8 mouse cellular contexts compared by ENCODE assay signal in genomic region chr5:121204132-121205089, GRCm38 (mm10). TPM values are rescaled to one million over a fixed set of nuclear protein-coding genes. Genes with fewer than 3 reads are reported as not detected.
DNase-seq lines count a peak whose midpoint lies in the region; ATAC-seq lines count a peak whose summit lies in the region.

Gene Rpl6 (plus strand): TSS chr5:121204481.

- H3K9me3 ChIP-seq in embryonic facial prominence, embryonic 12.5 days: no peaks in the 10 kb centered on the region
- no peaks in the 10 kb centered on the region for H3K9me3 ChIP-seq in limb, embryonic 11.5 days (ENCODE audit: control insufficient read depth, low read length)
- no peaks in the 10 kb centered on the region for H3K9me3 ChIP-seq in midbrain, embryonic 13.5 days

- peak within 1 kb of the TSS; percentile 98 for H3K4me3 ChIP-seq in embryonic facial prominence, embryonic 12.5 days
- H3K4me3 ChIP-seq in limb, embryonic 11.5 days (ENCODE audit: low read depth, low read length): peak within 1 kb of the TSS; percentile 91
- H3K4me3 ChIP-seq in midbrain, embryonic 13.5 days (replicated peaks): peak within 1 kb of the TSS; percentile 97

- peak within 1 kb of the TSS; percentile 99 for H3K9ac ChIP-seq in embryonic facial prominence, embryonic 12.5 days
- H3K9ac ChIP-seq in limb, embryonic 11.5 days (ENCODE audit: low read length): peak within 1 kb of the TSS; percentile 99
- H3K9ac ChIP-seq in midbrain, embryonic 13.5 days (replicated peaks): peak within 1 kb of the TSS; percentile 98

- no peaks in the 10 kb centered on the region for H3K27me3 ChIP-seq in embryonic facial prominence, embryonic 12.5 days
- H3K27me3 ChIP-seq in limb, embryonic 11.5 days (ENCODE audit: control insufficient read depth, insufficient read depth, low read length): no peaks in the 10 kb centered on the region
- H3K27me3 ChIP-seq in midbrain, embryonic 13.5 days: no peaks in the 10 kb centered on the region

- peaks cover 18% of the 10 kb centered on the region for H3K4me1 ChIP-seq in embryonic facial prominence, embryonic 12.5 days
- H3K4me1 ChIP-seq in limb, embryonic 11.5 days (ENCODE audit: control insufficient read depth, insufficient read depth, low read length): peaks cover 5% of the 10 kb centered on the region; the same call in 1 of the 2 replicates
- H3K4me1 ChIP-seq in midbrain, embryonic 13.5 days (replicated peaks): peaks cover 34% of the 10 kb centered on the region

- H3K36me3 ChIP-seq in embryonic facial prominence, embryonic 12.5 days: peaks cover 39% of the 10 kb centered on the region
- H3K36me3 ChIP-seq in limb, embryonic 11.5 days (ENCODE audit: control insufficient read depth, insufficient read depth, low read length): peaks cover 23% of the 10 kb centered on the region
- H3K36me3 ChIP-seq in midbrain, embryonic 13.5 days: peaks cover 39% of the 10 kb centered on the region

- peak; percentile 76 for ATAC-seq in embryonic facial prominence, embryonic 12.5 days (ENCODE audit: insufficient number of reproducible peaks, insufficient read depth, low FRiP score, low TSS enrichment)
- ATAC-seq in limb, embryonic 11.5 days (ENCODE audit: insufficient number of reproducible peaks, low FRiP score, low TSS enrichment, low read depth): peak; percentile 85
- ATAC-seq in midbrain, embryonic 13.5 days: peak; percentile 92

- DNase-seq in 3134 (ENCODE audit: extremely low read depth, insufficient read length, low spot score): peak; percentile 81
- DNase-seq in adrenal gland, postnatal 25 days: peak; percentile 71
- peak; percentile 99 for DNase-seq in heart, adult 11 months
- peak; percentile 86 for DNase-seq in kidney, adult 11 months
- peak; percentile 83 for DNase-seq in limb, embryonic 11.5 days (ENCODE audit: low spot score)
- peak; percentile 70 for DNase-seq in spleen, adult 12 weeks (ENCODE audit: low spot score)

- 2% methylated on average over 52 of the region's 52 CpGs for WGBS in embryonic facial prominence, embryonic 12.5 days
- WGBS in limb, embryonic 11.5 days: 3% methylated on average over 52 of the region's 52 CpGs
- 2% methylated on average over 52 of the region's 52 CpGs for WGBS in midbrain, embryonic 13.5 days

- H3K4me2 ChIP-seq in embryonic facial prominence, embryonic 12.5 days (replicated peaks): peak within 1 kb of the TSS; percentile 62
- H3K4me2 ChIP-seq in limb, embryonic 11.5 days (ENCODE audit: low read depth, severe bottlenecking): peak within 1 kb of the TSS; percentile 50
- peak within 1 kb of the TSS; percentile 87 for H3K4me2 ChIP-seq in midbrain, embryonic 13.5 days (replicated peaks)

- H3K27ac ChIP-seq in embryonic facial prominence, embryonic 12.5 days: peak within 1 kb of the TSS; percentile 86
- H3K27ac ChIP-seq in limb, embryonic 11.5 days (replicated peaks; ENCODE audit: low read depth, low read length): peak within 1 kb of the TSS; percentile 65; the same call in 1 of the 2 replicates
- peak within 1 kb of the TSS; percentile 79 for H3K27ac ChIP-seq in midbrain, embryonic 13.5 days

RNA-seq across cellular contexts. Expression of gene Rpl6, which starts in this region (rescaled TPM):
- 923 and 949 TPM in 2 replicates for total RNA-seq in adrenal gland, postnatal 25 days (2021)
- 597 and 603 TPM in 2 replicates for polyA plus RNA-seq in embryonic facial prominence, embryonic 12.5 days (2016; fragmentation: Nextera tagmentation; extraction: Ambion mirVana)
- polyA plus RNA-seq in limb, embryonic 11.5 days (2014; fragmentation: Nextera tagmentation; extraction: Ambion mirVana): 801 and 821 TPM in 2 replicates
- polyA plus RNA-seq in midbrain, embryonic 13.5 days (2015; fragmentation: Nextera tagmentation; extraction: Ambion mirVana): 416 and 429 TPM in 2 replicates

Comparison
In these comparisons a context has a peak if more than half of its experiments do, and no peak if none do; other contexts are left out.
1. Peak in every context shown above with its lines: DNase-seq, ATAC-seq, H3K4me3 ChIP-seq and H3K27ac ChIP-seq.